Mouse (Mus musculus): ENCODE data around the gene Cyp27b1. TPM values are rescaled to one million over a fixed set of nuclear protein-coding genes. Genes with fewer than 3 reads are reported as not detected.

Cyp27b1 gene
- polyA plus RNA-seq, 1 experiment from 2014 or later = 0.09 TPM

GRCm38 (mm10) chr10:127018422-127018821 is 29.6 kb upstream of the Cyp27b1 start:
- Histone ChIP-seq H3K4me1 (ENCODE audit: control insufficient read depth, insufficient read depth, low read length) (no peaks in the 10 kb centered on the region), H3K4me3 (ENCODE audit: low read depth, low read length) (no peak overlapping the region), H3K9me3 (ENCODE audit: control insufficient read depth, low read length) (no peaks in the 10 kb centered on the region), H3K4me2 (ENCODE audit: low read depth) (no peak overlapping the region), H3K36me3 (ENCODE audit: control insufficient read depth, insufficient read depth, low read length) (peaks cover 6% of the 10 kb centered on the region), H3K27me3 (ENCODE audit: control insufficient read depth, insufficient read depth, low read length) (no peaks in the 10 kb centered on the region), H3K9ac (ENCODE audit: low read length) (no peak overlapping the region), H3K27ac (ENCODE audit: low read depth, low read length) (no peak overlapping the region)
- WGBS = 78% methylated on average over 16 of the region's 16 CpGs
- DNase-seq (ENCODE audit: low spot score) (no peak), ATAC-seq (ENCODE audit: insufficient read depth, low FRiP score, low TSS enrichment) (no peak)

GRCm38 (mm10) chr10:127030336-127031296 is 17.4 kb upstream of the Cyp27b1 start, which contains the start of gene Tsfm:
Tsfm (minus strand) TSS chr10:127030840.
- peak within 1 kb of the TSS; percentile 76 for H3K9ac ChIP-seq (ENCODE audit: low read length)
- H3K9me3 ChIP-seq (ENCODE audit: control insufficient read depth, low read length) = no peaks in the 10 kb centered on the region
- DNase-seq (ENCODE audit: low spot score) (peak; percentile 93), ATAC-seq (ENCODE audit: insufficient read depth, low FRiP score, low TSS enrichment) (peak; percentile 86)
- H3K27me3 ChIP-seq (ENCODE audit: control insufficient read depth, insufficient read depth, low read length) = no peaks in the 10 kb centered on the region
- 0 out of 2 replicates have a peak, but pooled peaks cover 4% of the 10 kb centered on the region for H3K4me1 ChIP-seq (ENCODE audit: control insufficient read depth, insufficient read depth, low read length)
- WGBS = 6% methylated on average over 51 of the region's 56 CpGs
- peak within 1 kb of the TSS; percentile 11; the same call in 1 of the 2 replicates for H3K27ac ChIP-seq (ENCODE audit: low read depth, low read length)
- peak within 1 kb of the TSS; percentile 51 for H3K4me2 ChIP-seq (ENCODE audit: low read depth)
- peak within 1 kb of the TSS; percentile 69 for H3K4me3 ChIP-seq (ENCODE audit: low read depth, low read length)
- peaks cover 14% of the 10 kb centered on the region for H3K36me3 ChIP-seq (ENCODE audit: control insufficient read depth, insufficient read depth, low read length)

GRCm38 (mm10) chr10:127033301-127033741 is 14.7 kb upstream of the Cyp27b1 start:
- no peak overlapping the region for H3K9ac ChIP-seq (ENCODE audit: low read length)
- 90% methylated on average over 7 of the region's 8 CpGs for WGBS
- H3K36me3 ChIP-seq (ENCODE audit: control insufficient read depth, insufficient read depth, low read length) = 0 out of 2 replicates have a peak, but pooled peaks cover 2% of the 10 kb centered on the region
- H3K4me1 ChIP-seq (ENCODE audit: control insufficient read depth, insufficient read depth, low read length) = 0 out of 2 replicates have a peak, but pooled peaks cover 4% of the 10 kb centered on the region
- H3K4me2 ChIP-seq (ENCODE audit: low read depth) = no peak overlapping the region
- ATAC-seq (ENCODE audit: insufficient read depth, low FRiP score, low TSS enrichment) (no peak), DNase-seq (ENCODE audit: low spot score) (no peak)
- H3K27ac ChIP-seq (ENCODE audit: low read depth, low read length) = no peak overlapping the region
- H3K9me3 ChIP-seq (ENCODE audit: control insufficient read depth, low read length) = no peaks in the 10 kb centered on the region
- no peaks in the 10 kb centered on the region for H3K27me3 ChIP-seq (ENCODE audit: control insufficient read depth, insufficient read depth, low read length)
- no peak overlapping the region for H3K4me3 ChIP-seq (ENCODE audit: low read depth, low read length)

- Histone ChIP-seq H3K27me3 (ENCODE audit: control insufficient read depth, insufficient read depth, low read length) (no peaks in the 10 kb centered on the region), H3K4me3 (ENCODE audit: low read depth, low read length) (no peak overlapping the region), H3K36me3 (ENCODE audit: control insufficient read depth, insufficient read depth, low read length) (no peaks in the 10 kb centered on the region), H3K27ac (ENCODE audit: low read depth, low read length) (no peak overlapping the region), H3K4me1 (ENCODE audit: control insufficient read depth, insufficient read depth, low read length) (no peaks in the 10 kb centered on the region), H3K4me2 (ENCODE audit: low read depth) (no peak overlapping the region), H3K9me3 (ENCODE audit: control insufficient read depth, low read length) (no peaks in the 10 kb centered on the region), H3K9ac (ENCODE audit: low read length) (no peak overlapping the region)
- no peak for ATAC-seq (ENCODE audit: insufficient read depth, low FRiP score, low TSS enrichment)
- WGBS = 86% methylated on average over 12 of the region's 12 CpGs
- DNase-seq (ENCODE audit: low spot score) = no peak
These were observed 11.8 kb upstream of the Cyp27b1 start for GRCm38 (mm10) chr10:127036273-127036672.

- ATAC-seq (ENCODE audit: insufficient read depth, low FRiP score, low TSS enrichment) (no peak), DNase-seq (ENCODE audit: low spot score) (no peak)
- Histone ChIP-seq H3K27me3 (ENCODE audit: control insufficient read depth, insufficient read depth, low read length) (no peaks in the 10 kb centered on the region), H3K36me3 (ENCODE audit: control insufficient read depth, insufficient read depth, low read length) (no peaks in the 10 kb centered on the region), H3K9me3 (ENCODE audit: control insufficient read depth, low read length) (no peaks in the 10 kb centered on the region), H3K27ac (ENCODE audit: low read depth, low read length) (no peak overlapping the region), H3K4me1 (ENCODE audit: control insufficient read depth, insufficient read depth, low read length) (0 out of 2 replicates have a peak, but pooled peaks cover 3% of the 10 kb centered on the region), H3K9ac (ENCODE audit: low read length) (no peak overlapping the region), H3K4me2 (ENCODE audit: low read depth) (no peak overlapping the region), H3K4me3 (ENCODE audit: low read depth, low read length) (no peak overlapping the region)
- WGBS = 66% methylated on average over 12 of the region's 12 CpGs
These were observed 10.4 kb upstream of the Cyp27b1 start for GRCm38 (mm10) chr10:127037641-127038040.

GRCm38 (mm10) chr10:127040569-127041214 is 7.4 kb upstream of the Cyp27b1 start:
- Histone ChIP-seq H3K9me3 (ENCODE audit: control insufficient read depth, low read length) (no peaks in the 10 kb centered on the region), H3K4me2 (ENCODE audit: low read depth) (peak overlapping the region; percentile 100), H3K27ac (ENCODE audit: low read depth, low read length) (no peak overlapping the region), H3K27me3 (ENCODE audit: control insufficient read depth, insufficient read depth, low read length) (no peaks in the 10 kb centered on the region), H3K4me3 (ENCODE audit: low read depth, low read length) (peak overlapping the region; percentile 77), H3K4me1 (ENCODE audit: control insufficient read depth, insufficient read depth, low read length) (0 out of 2 replicates have a peak, but pooled peaks cover 6% of the 10 kb centered on the region), H3K9ac (ENCODE audit: low read length) (peak overlapping the region; percentile 66), H3K36me3 (ENCODE audit: control insufficient read depth, insufficient read depth, low read length) (peaks cover 4% of the 10 kb centered on the region)
- DNase-seq (ENCODE audit: low spot score) (no peak), ATAC-seq (ENCODE audit: insufficient read depth, low FRiP score, low TSS enrichment) (no peak)
- 2% methylated on average over 20 of the region's 20 CpGs for WGBS

- Histone ChIP-seq H3K4me1 (ENCODE audit: control insufficient read depth, insufficient read depth, low read length) (0 out of 2 replicates have a peak, but pooled peaks cover 6% of the 10 kb centered on the region), H3K27ac (ENCODE audit: low read depth, low read length) (no peak within 1 kb of the TSS), H3K4me2 (ENCODE audit: low read depth) (peak within 1 kb of the TSS; percentile 100), H3K9ac (ENCODE audit: low read length) (peak within 1 kb of the TSS; percentile 66), H3K4me3 (ENCODE audit: low read depth, low read length) (peak within 1 kb of the TSS; percentile 77), H3K27me3 (ENCODE audit: control insufficient read depth, insufficient read depth, low read length) (no peaks in the 10 kb centered on the region), H3K9me3 (ENCODE audit: control insufficient read depth, low read length) (no peaks in the 10 kb centered on the region), H3K36me3 (ENCODE audit: control insufficient read depth, insufficient read depth, low read length) (peaks cover 4% of the 10 kb centered on the region)
- DNase-seq (ENCODE audit: low spot score) (peak; percentile 46), ATAC-seq (ENCODE audit: insufficient read depth, low FRiP score, low TSS enrichment) (peak; percentile 66)
- WGBS = under 1% methylated on average over 28 of the region's 28 CpGs
These were observed 6.7 kb upstream of the Cyp27b1 start, which contains the start of the genes Mettl1 and Eef1akmt3 for GRCm38 (mm10) chr10:127041274-127041766. Mettl1 (plus strand) TSS chr10:127041414. Eef1akmt3 (minus strand) TSS chr10:127041513.

GRCm38 (mm10) chr10:127041774-127042338 is 6.2 kb upstream of the Cyp27b1 start:
- H3K27ac ChIP-seq (ENCODE audit: low read depth, low read length) = no peak overlapping the region
- DNase-seq (ENCODE audit: low spot score) (peak; percentile 93), ATAC-seq (ENCODE audit: insufficient read depth, low FRiP score, low TSS enrichment) (peak; percentile 83)
- no peaks in the 10 kb centered on the region for H3K27me3 ChIP-seq (ENCODE audit: control insufficient read depth, insufficient read depth, low read length)
- peak overlapping the region; percentile 100 for H3K4me2 ChIP-seq (ENCODE audit: low read depth)
- peaks cover 4% of the 10 kb centered on the region for H3K36me3 ChIP-seq (ENCODE audit: control insufficient read depth, insufficient read depth, low read length)
- H3K4me1 ChIP-seq (ENCODE audit: control insufficient read depth, insufficient read depth, low read length) = 0 out of 2 replicates have a peak, but pooled peaks cover 6% of the 10 kb centered on the region
- WGBS = under 1% methylated on average over 44 of the region's 44 CpGs
- H3K9me3 ChIP-seq (ENCODE audit: control insufficient read depth, low read length) = no peaks in the 10 kb centered on the region
- peak overlapping the region; percentile 66 for H3K9ac ChIP-seq (ENCODE audit: low read length)
- H3K4me3 ChIP-seq (ENCODE audit: low read depth, low read length) = peak overlapping the region; percentile 77
